Mouse (Mus musculus) embryonic fibroblast, embryonic 13.5 days (primary cell): ENCODE data around the gene Gm9913. TPM values are rescaled to one million over a fixed set of nuclear protein-coding genes. Genes with fewer than 3 reads are reported as not detected.

Experiments
- H3K27ac ChIP-seq: 2 replicates; pipeline ENCODE4 v1.5.1; 2012; ENCODE audit warnings: low read length, control low read depth, inconsistent platforms; ENCODE audit not compliant: insufficient read depth
- H3K4me1 ChIP-seq: 2 replicates; pipeline ENCODE4 v1.6.1; 2011; ENCODE audit warnings: low read length; ENCODE audit not compliant: control insufficient read depth, insufficient read depth
- H3K4me3 ChIP-seq: 2 replicates; pipeline ENCODE4 v1.5.1; 2011; ENCODE audit warnings: mild to moderate bottlenecking, control low read depth, low read length; ENCODE audit not compliant: insufficient read depth
- CTCF ChIP-seq: IDR thresholded peaks from 2 replicates; pipeline ENCODE4 v1.5.1; 2011; ENCODE audit warnings: mild to moderate bottlenecking, control low read depth, low read length, moderate library complexity, borderline replicate concordance; ENCODE audit not compliant: insufficient read depth
- POLR2A ChIP-seq: IDR thresholded peaks from 2 replicates; pipeline ENCODE4 v1.6.1; 2011; ENCODE audit warnings: low read depth, mild to moderate bottlenecking, control low read depth, low read length, moderate library complexity
- polyA plus RNA-seq: library from polyadenylated mRNA; stranded (reverse); fragments of >200 nt; gene quantifications from 2 replicates; pipeline ENCODE4 v1.2.4, GENCODE M21; 2011; ENCODE audit warnings: low read depth; ENCODE audit not compliant: missing spikeins, insufficient read length

The Gm9913 gene
- polyA plus RNA-seq, 1 experiment, result 1.4 TPM

GRCm38 (mm10) chr2:125478705-125479104 is 26.2 kb upstream of the Gm9913 start:
- H3K4me1 ChIP-seq, result peaks cover 12% of the 10 kb centered on the region
- no peak overlapping the region for H3K27ac ChIP-seq
- no peak overlapping the region for H3K4me3 ChIP-seq
- no peak for TF ChIP-seq POLR2A
- TF ChIP-seq CTCF, result no peak

- Histone ChIP-seq H3K4me1 (peaks cover 15% of the 10 kb centered on the region), H3K4me3 (no peak overlapping the region), H3K27ac (peak overlapping the region; percentile 79)
- TF ChIP-seq CTCF, result no peak
- TF ChIP-seq POLR2A, result no peak
Measured at GRCm38 (mm10) chr2:125480057-125480456, 24.8 kb upstream of the Gm9913 start.

GRCm38 (mm10) chr2:125481116-125481515 is 23.8 kb upstream of the Gm9913 start:
- peaks cover 20% of the 10 kb centered on the region for H3K4me1 ChIP-seq
- H3K4me3 ChIP-seq, result no peak overlapping the region
- peak overlapping the region; percentile 51 for H3K27ac ChIP-seq
- TF ChIP-seq POLR2A (no peak), CTCF (no peak)

GRCm38 (mm10) chr2:125481531-125482317 is 23.2 kb upstream of the Gm9913 start:
- H3K4me1 ChIP-seq, result peaks cover 20% of the 10 kb centered on the region
- no peak overlapping the region for H3K4me3 ChIP-seq
- TF ChIP-seq CTCF, result no peak
- no peak for TF ChIP-seq POLR2A
- H3K27ac ChIP-seq, result peak overlapping the region; percentile 51

- H3K27ac ChIP-seq, result peak overlapping the region; percentile 58; the same call in 1 of the 2 replicates
- peaks cover 22% of the 10 kb centered on the region for H3K4me1 ChIP-seq
- no peak overlapping the region for H3K4me3 ChIP-seq
- TF ChIP-seq POLR2A, result no peak
- TF ChIP-seq CTCF, result no peak
Measured at GRCm38 (mm10) chr2:125484164-125484563, 20.7 kb upstream of the Gm9913 start.

- H3K4me1 ChIP-seq, result peaks cover 19% of the 10 kb centered on the region
- TF ChIP-seq POLR2A (no peak), CTCF (no peak)
- H3K4me3 ChIP-seq, result no peak overlapping the region
- peak overlapping the region; percentile 58; the same call in 1 of the 2 replicates for H3K27ac ChIP-seq
Measured at GRCm38 (mm10) chr2:125484910-125485309, 20.0 kb upstream of the Gm9913 start.

GRCm38 (mm10) chr2:125489979-125490378 is 14.9 kb upstream of the Gm9913 start:
- TF ChIP-seq CTCF, result no peak
- no peak for TF ChIP-seq POLR2A
- H3K27ac ChIP-seq, result no peak overlapping the region
- H3K4me1 ChIP-seq, result peaks cover 7% of the 10 kb centered on the region
- no peak overlapping the region for H3K4me3 ChIP-seq

GRCm38 (mm10) chr2:125492050-125492900 is 12.6 kb upstream of the Gm9913 start:
- TF ChIP-seq POLR2A (no peak), CTCF (no peak)
- Histone ChIP-seq H3K4me1 (peaks cover 4% of the 10 kb centered on the region), H3K27ac (0 out of 2 replicates have a peak overlapping the region, but pooled peaks have one; percentile 1)

GRCm38 (mm10) chr2:125494291-125494690 is 10.6 kb upstream of the Gm9913 start:
- H3K4me1 ChIP-seq, result peaks cover 4% of the 10 kb centered on the region
- H3K27ac ChIP-seq, result no peak overlapping the region
- TF ChIP-seq CTCF, result no peak
- no peak for TF ChIP-seq POLR2A
- no peak overlapping the region for H3K4me3 ChIP-seq

More at GRCm38 (mm10) chr2:125492050-125492900, 12.6 kb upstream of the Gm9913 start:
- H3K4me3 ChIP-seq, result no peak overlapping the region
